Mouse (Mus musculus) megakaryocyte, embryonic 14.5 days (primary cell): Measurements from ENCODE around the gene Dock4. TPM values are rescaled to one million over a fixed set of nuclear protein-coding genes. Genes with fewer than 3 reads are reported as not detected.

ENCODE experiments used
- H3K27me3 ChIP-seq: replicated peaks from 2 replicates; pipeline ENCODE3; 2012; ENCODE audit warnings: inconsistent platforms
- H3K36me3 ChIP-seq: replicated peaks from 2 replicates; pipeline ENCODE3; 2012; ENCODE audit warnings: low read length, inconsistent platforms, mixed read lengths
- H3K4me1 ChIP-seq: 2 replicates; pipeline ENCODE4 v1.6.1; 2012; ENCODE audit warnings: inconsistent platforms
- H3K4me3 ChIP-seq: replicated peaks from 2 replicates; pipeline ENCODE3; 2012; ENCODE audit warnings: moderate library complexity, mild to moderate bottlenecking, inconsistent platforms
- H3K9me3 ChIP-seq: 2 replicates; pipeline ENCODE4 v1.6.1; 2012; ENCODE audit warnings: inconsistent platforms
- FLI1 ChIP-seq: IDR thresholded peaks from 2 replicates; pipeline ENCODE4 v1.6.1; 2012; ENCODE audit warnings: low read length, inconsistent platforms, mixed read lengths
- GATA1 ChIP-seq: IDR thresholded peaks from 3 replicates; pipeline ENCODE4 v1.6.1; 2012; ENCODE audit warnings: mixed read lengths, low read length, inconsistent platforms, borderline replicate concordance
- polyA plus RNA-seq: library from polyadenylated mRNA; stranded (reverse); fragments of >175 nt; gene quantifications from 2 replicates; pipeline ENCODE4 v1.2.3, GENCODE M21; 2012; ENCODE audit warnings: low replicate concordance; ENCODE audit not compliant: insufficient read depth

Gene Dock4
- polyA plus RNA-seq, 1 experiment: 0.13 TPM

DNA sequence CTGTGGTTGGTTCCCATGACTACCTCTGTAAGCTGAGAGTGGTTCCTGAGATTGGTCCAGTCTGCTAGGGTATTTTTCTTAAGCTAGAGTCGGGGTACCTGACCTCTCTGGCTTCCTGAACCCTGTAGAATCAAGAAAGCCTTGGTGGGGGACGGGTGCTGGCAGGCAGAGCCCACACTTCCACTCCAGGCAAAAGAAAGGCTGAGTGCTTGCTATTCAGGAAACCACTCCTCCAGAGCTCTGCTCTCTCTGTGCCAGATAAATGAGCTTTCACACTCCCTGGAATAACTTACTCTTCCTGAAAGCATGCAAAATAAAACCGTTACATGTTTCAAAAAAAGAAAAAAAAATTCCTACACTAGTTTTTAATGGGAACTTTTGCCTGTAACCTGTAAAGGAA, 38.5 kb downstream of the Dock4 start:
- no peaks in the 10 kb centered on the region for H3K36me3 ChIP-seq
- TF ChIP-seq GATA1: no peak
- TF ChIP-seq FLI1: no peak
- H3K4me1 ChIP-seq: peaks cover 9% of the 10 kb centered on the region

DNA sequence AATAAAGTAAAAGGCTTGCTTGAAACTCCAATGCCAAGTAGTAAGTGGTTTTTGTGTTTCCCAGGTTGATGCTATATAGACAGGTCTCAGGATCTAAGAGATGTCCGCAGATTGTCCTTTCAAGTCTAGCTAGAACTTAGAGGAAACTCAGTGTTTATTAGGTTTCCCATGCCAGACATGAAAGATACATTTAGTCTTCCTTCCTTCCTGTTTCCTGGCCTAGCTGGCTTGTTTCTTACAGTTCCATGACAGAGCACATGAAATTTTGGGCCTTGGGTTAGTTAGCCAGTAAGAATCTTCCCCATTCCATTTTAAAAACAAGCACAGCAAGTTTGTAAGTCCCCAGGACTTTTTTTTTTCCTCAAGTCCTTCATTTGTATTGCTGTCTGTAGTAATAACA, 39.5 kb downstream of the Dock4 start:
- no peaks in the 10 kb centered on the region for H3K9me3 ChIP-seq
- TF ChIP-seq FLI1: no peak
- TF ChIP-seq GATA1: no peak
- H3K27me3 ChIP-seq: peaks cover 2% of the 10 kb centered on the region
- no peak overlapping the region for H3K4me3 ChIP-seq
- H3K36me3 ChIP-seq: no peaks in the 10 kb centered on the region
- peaks cover 9% of the 10 kb centered on the region for H3K4me1 ChIP-seq

More for the DNA sequence above, 38.5 kb downstream of the Dock4 start:
- peak overlapping the region; percentile 23 for H3K4me3 ChIP-seq
- peaks cover 4% of the 10 kb centered on the region for H3K27me3 ChIP-seq
- no peaks in the 10 kb centered on the region for H3K9me3 ChIP-seq

- Histone ChIP-seq H3K36me3 (no peaks in the 10 kb centered on the region), H3K27me3 (peaks cover 8% of the 10 kb centered on the region), H3K9me3 (no peaks in the 10 kb centered on the region), H3K4me3 (no peak overlapping the region), H3K4me1 (peaks cover 9% of the 10 kb centered on the region)
- no peak for TF ChIP-seq FLI1
- no peak for TF ChIP-seq GATA1
Observed at GRCm38 (mm10) chr12:40486047-40486837, 40.5 kb downstream of the Dock4 start.

- Histone ChIP-seq H3K4me1 (no peaks in the 10 kb centered on the region), H3K4me3 (no peak overlapping the region), H3K36me3 (no peaks in the 10 kb centered on the region), H3K27me3 (peaks cover 16% of the 10 kb centered on the region), H3K9me3 (0 out of 2 replicates have a peak, but pooled peaks cover 4% of the 10 kb centered on the region)
- TF ChIP-seq FLI1 (no peak), GATA1 (no peak)
Observed at GRCm38 (mm10) chr12:40496387-40496786, 50.6 kb downstream of the Dock4 start.

DNA sequence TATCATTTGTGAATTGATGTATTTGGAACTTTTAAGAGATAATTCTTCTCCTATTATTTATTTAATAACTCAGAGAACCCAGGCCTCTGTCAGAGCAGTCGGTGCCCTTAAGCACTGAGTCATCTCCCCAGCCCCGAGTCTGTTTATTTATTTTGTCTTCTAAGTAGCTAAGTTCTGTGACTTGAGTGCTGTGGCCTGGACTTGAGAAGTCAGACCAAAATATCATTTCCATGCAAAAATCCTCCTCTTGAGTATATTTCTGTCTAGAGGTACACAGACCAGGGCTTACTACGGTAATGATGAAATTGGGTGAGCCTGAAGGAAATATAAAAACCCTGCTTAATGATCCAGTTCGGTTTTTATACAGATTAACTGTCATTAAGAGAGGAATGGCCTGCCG, 52.1 kb downstream of the Dock4 start:
- H3K36me3 ChIP-seq: no peaks in the 10 kb centered on the region

GRCm38 (mm10) chr12:40498250-40498671, 52.5 kb downstream of the Dock4 start:
- no peaks in the 10 kb centered on the region for H3K36me3 ChIP-seq
- H3K9me3 ChIP-seq: peaks cover 4% of the 10 kb centered on the region; the same call in 1 of the 2 replicates
- peaks cover 17% of the 10 kb centered on the region for H3K27me3 ChIP-seq
- TF ChIP-seq FLI1: no peak
- no peak for TF ChIP-seq GATA1
- H3K4me1 ChIP-seq: no peaks in the 10 kb centered on the region
- H3K4me3 ChIP-seq: no peak overlapping the region

More for the DNA sequence above, 52.1 kb downstream of the Dock4 start:
- no peak overlapping the region for H3K4me3 ChIP-seq
- H3K9me3 ChIP-seq: peaks cover 4% of the 10 kb centered on the region; the same call in 1 of the 2 replicates
- no peaks in the 10 kb centered on the region for H3K4me1 ChIP-seq
- H3K27me3 ChIP-seq: peaks cover 19% of the 10 kb centered on the region
- TF ChIP-seq FLI1 (no peak), GATA1 (no peak)

DNA sequence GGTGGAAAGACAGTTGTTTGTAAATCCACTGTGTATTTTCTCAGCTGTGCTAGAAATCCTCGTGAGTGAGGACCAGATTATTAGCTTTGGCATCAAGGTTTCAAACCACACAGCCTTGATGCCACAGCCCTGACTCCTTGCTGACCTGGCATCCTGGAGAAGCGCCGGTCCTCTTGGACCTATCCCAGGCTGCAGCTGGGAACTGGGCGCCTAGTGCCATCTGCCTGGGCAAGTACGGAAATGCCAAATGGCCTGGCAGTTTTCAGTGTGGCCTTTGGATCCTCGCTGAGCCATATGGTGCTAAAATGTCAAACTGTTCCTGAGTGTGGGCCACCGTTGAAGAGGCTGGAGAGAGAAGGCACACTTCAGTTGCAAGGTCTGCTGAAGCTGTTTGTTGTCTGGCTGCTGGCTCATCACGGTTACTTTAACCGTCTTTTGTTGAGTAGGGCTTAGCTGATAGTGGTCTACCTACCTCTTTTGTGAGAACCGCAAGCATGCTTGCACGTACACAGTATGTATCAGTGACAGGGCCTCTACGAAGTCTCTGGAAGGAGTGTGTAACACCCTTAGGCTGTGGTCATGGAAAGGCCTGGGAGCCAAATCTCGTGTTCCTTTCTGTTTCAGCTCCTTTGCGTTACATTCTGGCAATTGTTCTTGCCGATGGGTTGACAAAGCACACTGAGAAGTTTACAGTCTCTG, 53.3 kb downstream of the Dock4 start:
- no peaks in the 10 kb centered on the region for H3K4me1 ChIP-seq
- peaks cover 4% of the 10 kb centered on the region; the same call in 1 of the 2 replicates for H3K9me3 ChIP-seq
- no peaks in the 10 kb centered on the region for H3K36me3 ChIP-seq
- no peak for TF ChIP-seq FLI1
- TF ChIP-seq GATA1: no peak
- no peak overlapping the region for H3K4me3 ChIP-seq
- peaks cover 14% of the 10 kb centered on the region for H3K27me3 ChIP-seq

GRCm38 (mm10) chr12:40499627-40500329, 54.0 kb downstream of the Dock4 start:
- Histone ChIP-seq H3K4me1 (no peaks in the 10 kb centered on the region), H3K27me3 (peaks cover 14% of the 10 kb centered on the region), H3K9me3 (peaks cover 4% of the 10 kb centered on the region; the same call in 1 of the 2 replicates), H3K36me3 (no peaks in the 10 kb centered on the region), H3K4me3 (no peak overlapping the region)
- TF ChIP-seq GATA1: no peak
- no peak for TF ChIP-seq FLI1

- H3K36me3 ChIP-seq: no peaks in the 10 kb centered on the region
- peaks cover 12% of the 10 kb centered on the region for H3K27me3 ChIP-seq
- peaks cover 4% of the 10 kb centered on the region; the same call in 1 of the 2 replicates for H3K9me3 ChIP-seq
- no peaks in the 10 kb centered on the region for H3K4me1 ChIP-seq
- TF ChIP-seq GATA1 (no peak), FLI1 (no peak)
- H3K4me3 ChIP-seq: no peak overlapping the region
Observed at GRCm38 (mm10) chr12:40501141-40501540, 55.4 kb downstream of the Dock4 start.

GRCm38 (mm10) chr12:40503520-40503919, 57.8 kb downstream of the Dock4 start:
- Histone ChIP-seq H3K4me1 (no peaks in the 10 kb centered on the region), H3K4me3 (no peak overlapping the region), H3K9me3 (peaks cover 4% of the 10 kb centered on the region; the same call in 1 of the 2 replicates), H3K27me3 (peaks cover 11% of the 10 kb centered on the region), H3K36me3 (no peaks in the 10 kb centered on the region)
- no peak for TF ChIP-seq FLI1
- no peak for TF ChIP-seq GATA1
